Mouse (Mus musculus) spleen, adult 2 months (tissue): Measurements from ENCODE around the gene Gm11437. TPM values are rescaled to one million over a fixed set of nuclear protein-coding genes. Genes with fewer than 3 reads are reported as not detected.

Source experiments
- DNase-seq, 2 experiments: peaks; one replicate each; pipeline versions ENCODE4 v3.0.0 to v3.0.0-alpha.2; 2012 to 2021; ENCODE audit warnings: low spot score in 2 of 2, low read depth in 1 of 2
- H3K27ac ChIP-seq: fragments of 200-500 bp; 2 replicates; pipeline ENCODE4 v1.5.1; 2012; ENCODE audit warnings: low read length, inconsistent platforms; ENCODE audit not compliant: insufficient read depth
- H3K27me3 ChIP-seq: fragments of 200-500 bp; 2 replicates; pipeline ENCODE4 v1.6.1; 2012; ENCODE audit warnings: mild to moderate bottlenecking, moderate library complexity, low read length, inconsistent platforms; ENCODE audit not compliant: control insufficient read depth, insufficient read depth
- H3K36me3 ChIP-seq: fragments of 200-500 bp; 2 replicates; pipeline ENCODE4 v1.6.1; 2012; ENCODE audit warnings: mild to moderate bottlenecking, low read length, inconsistent platforms; ENCODE audit not compliant: control insufficient read depth, insufficient read depth
- H3K4me1 ChIP-seq: fragments of 200-500 bp; 2 replicates; pipeline ENCODE4 v1.6.1; 2011; ENCODE audit warnings: inconsistent platforms; ENCODE audit not compliant: control insufficient read depth, insufficient read depth, insufficient read length
- H3K4me3 ChIP-seq: fragments of 200-500 bp; 2 replicates; pipeline ENCODE4 v1.5.1; 2011; ENCODE audit warnings: mild to moderate bottlenecking, inconsistent platforms; ENCODE audit not compliant: insufficient read depth, insufficient read length; ENCODE audit errors: extremely low read depth
- CTCF ChIP-seq: fragments of 200-500 bp; IDR thresholded peaks from 2 replicates; pipeline ENCODE4 v1.5.1; 2011; ENCODE audit warnings: mild to moderate bottlenecking, inconsistent platforms; ENCODE audit not compliant: insufficient read depth, insufficient read length, insufficient replicate concordance; ENCODE audit errors: extremely low read depth
- POLR2A ChIP-seq: fragments of 200-500 bp; IDR thresholded peaks from 2 replicates; pipeline ENCODE4 v1.6.1; 2011; ENCODE audit warnings: low read depth, low read length, inconsistent platforms
- whole genome bisulfite sequencing: fragments of 180-500 bp; shearing (Covaris S2); methylation state at CpG from one replicate; pipeline ENCODE4 v1.1.7; 2018; 5-methylcytosine and 5-hydroxymethylcytosine counted together
- polyA plus RNA-seq: library from polyadenylated mRNA; depleted of rRNA; stranded (reverse); fragments of >200 nt; gene quantifications from 2 replicates; pipeline ENCODE4 v1.2.3, GENCODE M21; 2012

The Gm11437 gene
- polyA plus RNA-seq, 1 experiment = not detected

DNA sequence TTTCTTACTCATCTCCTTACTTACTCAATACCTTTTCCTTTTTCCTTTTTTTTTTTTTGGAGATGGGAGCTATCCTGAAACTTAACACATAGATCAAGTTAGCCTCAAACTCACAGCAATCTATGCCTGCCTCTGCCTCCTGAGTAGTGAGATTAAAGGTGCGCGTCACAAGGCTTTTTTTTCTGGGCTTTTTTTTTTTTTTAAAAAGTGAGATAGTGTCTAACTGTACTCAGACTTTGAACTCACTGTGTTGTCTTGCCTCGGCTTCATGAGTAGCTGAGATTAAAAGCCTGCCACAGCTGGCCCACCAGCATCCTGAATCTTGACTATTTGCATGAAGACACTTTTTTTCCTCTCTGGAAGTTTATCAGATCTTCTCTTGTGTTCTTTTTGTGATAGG lies 21.3 kb upstream of the Gm11437 start:
- no peaks in the 10 kb centered on the region for H3K36me3 ChIP-seq
- no peaks in the 10 kb centered on the region for H3K27me3 ChIP-seq
- no peak overlapping the region for H3K4me3 ChIP-seq
- no peak for DNase-seq
- TF ChIP-seq POLR2A (no peak), CTCF (no peak)
- WGBS = 77% methylated on average over 3 of the region's 3 CpGs
- no peak overlapping the region for H3K27ac ChIP-seq
- H3K4me1 ChIP-seq = no peaks in the 10 kb centered on the region

DNA sequence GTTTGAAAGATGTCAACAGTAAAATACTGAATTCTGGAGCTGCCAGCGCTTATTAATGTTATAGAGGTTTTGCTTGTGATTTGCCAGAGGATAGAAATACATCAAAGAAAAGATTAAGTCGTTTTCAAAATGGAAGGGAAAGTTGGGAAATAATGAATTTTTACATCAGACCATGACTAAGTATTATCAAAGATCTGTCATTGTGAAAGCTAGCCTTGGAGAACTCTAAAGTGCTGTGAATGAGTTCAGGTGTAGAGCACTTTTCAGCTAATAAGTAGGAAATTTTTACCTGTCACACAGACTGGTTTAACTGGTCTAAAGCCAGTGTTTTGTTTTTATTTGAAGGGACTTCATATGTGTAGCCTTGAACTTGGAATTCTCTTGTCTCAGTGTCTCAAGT lies 14.0 kb upstream of the Gm11437 start:
- Histone ChIP-seq H3K27ac (no peak overlapping the region), H3K4me3 (no peak overlapping the region), H3K36me3 (no peaks in the 10 kb centered on the region), H3K4me1 (no peaks in the 10 kb centered on the region), H3K27me3 (no peaks in the 10 kb centered on the region)
- DNase-seq = no peak
- WGBS = 72% methylated on average over 2 of the region's 2 CpGs
- TF ChIP-seq CTCF (no peak), POLR2A (no peak)

DNA sequence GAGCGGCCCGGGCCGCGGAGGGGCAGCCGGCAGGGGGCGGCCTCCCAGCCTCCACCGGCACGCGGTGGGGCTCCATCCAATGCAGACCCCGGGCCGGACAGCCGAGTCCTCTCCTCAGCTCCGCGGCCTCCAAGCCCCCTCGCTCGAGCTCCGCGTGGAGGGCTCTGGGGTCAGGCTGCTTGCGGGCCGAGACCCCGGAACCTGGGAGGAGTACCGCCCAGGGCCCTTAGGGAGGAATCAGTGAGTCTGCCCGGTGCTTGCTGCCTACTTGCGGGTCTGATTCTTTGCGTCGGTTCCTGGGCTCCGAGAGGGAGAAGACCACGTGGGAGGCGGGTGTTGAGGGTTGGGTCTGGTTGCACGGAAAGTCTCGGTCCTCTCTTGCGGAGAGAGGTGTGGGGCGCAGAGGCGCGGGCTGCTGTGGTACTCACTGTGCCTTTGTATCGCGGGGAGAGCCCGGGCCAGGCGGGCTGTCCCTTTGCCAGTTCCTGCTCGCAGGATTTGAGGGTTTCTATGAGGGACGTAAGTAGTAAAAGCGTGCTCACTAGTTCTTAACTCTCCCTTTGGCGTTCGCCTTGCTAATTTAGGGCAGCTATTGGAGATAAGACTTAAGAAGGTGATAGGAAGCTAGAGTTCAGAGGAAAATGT lies 12.8 kb upstream of the Gm11437 start:
- no peaks in the 10 kb centered on the region for H3K27me3 ChIP-seq
- no peak for TF ChIP-seq CTCF
- no peak for TF ChIP-seq POLR2A
- no peaks in the 10 kb centered on the region for H3K36me3 ChIP-seq
- H3K4me3 ChIP-seq = peak overlapping the region; percentile 77
- H3K27ac ChIP-seq = peak overlapping the region; percentile 72
- peak; percentile 51 to 54 for DNase-seq
- under 1% methylated on average over 44 of the region's 44 CpGs for WGBS
- no peaks in the 10 kb centered on the region for H3K4me1 ChIP-seq

- Histone ChIP-seq H3K27me3 (no peaks in the 10 kb centered on the region), H3K36me3 (no peaks in the 10 kb centered on the region), H3K4me3 (peak overlapping the region; percentile 77), H3K4me1 (no peaks in the 10 kb centered on the region), H3K27ac (peak overlapping the region; percentile 72)
- peak; percentile 62; the same call in 1 of the 2 replicates for TF ChIP-seq CTCF
- no peak for TF ChIP-seq POLR2A
- peak; percentile 83 to 93 for DNase-seq
- WGBS = under 1% methylated on average over 44 of the region's 85 CpGs
Measured at GRCm38 (mm10) chr11:84179226-84179953, 12.1 kb upstream of the Gm11437 start.

- no peaks in the 10 kb centered on the region for H3K27me3 ChIP-seq
- H3K4me1 ChIP-seq = no peaks in the 10 kb centered on the region
- no peak for DNase-seq
- no peak for TF ChIP-seq CTCF
- no peak for TF ChIP-seq POLR2A
- WGBS = 66% methylated on average over 4 of the region's 4 CpGs
- no peak overlapping the region for H3K4me3 ChIP-seq
- H3K36me3 ChIP-seq = no peaks in the 10 kb centered on the region
- no peak overlapping the region for H3K27ac ChIP-seq
Measured at GRCm38 (mm10) chr11:84178571-84178970, 11.3 kb upstream of the Gm11437 start.

- Histone ChIP-seq H3K4me3 (no peak overlapping the region), H3K4me1 (no peaks in the 10 kb centered on the region), H3K27me3 (no peaks in the 10 kb centered on the region), H3K36me3 (no peaks in the 10 kb centered on the region), H3K27ac (no peak overlapping the region)
- 85% methylated on average over 11 of the region's 11 CpGs for WGBS
- DNase-seq = no peak
- TF ChIP-seq POLR2A = no peak
- no peak for TF ChIP-seq CTCF
Measured at GRCm38 (mm10) chr11:84172539-84173435, 5.5 kb upstream of the Gm11437 start.
